Mouse (Mus musculus): ENCODE results near the gene Fst. TPM values are rescaled to one million over a fixed set of nuclear protein-coding genes. Genes with fewer than 3 reads are reported as not detected.

Fst gene
- polyA plus RNA-seq, 1 experiment from 2014 or later: 11.2 TPM

Other genes starting within 250 kb of the Fst start
- gene Ndufs4, start 70.7 kb downstream of the Fst start, polyA plus RNA-seq (2016; fragmentation: Nextera tagmentation; extraction: Ambion mirVana): 286 and 327 TPM in 2 replicates